ENCODE assay signal across 21 mouse cellular contexts in the genomic region with DNA sequence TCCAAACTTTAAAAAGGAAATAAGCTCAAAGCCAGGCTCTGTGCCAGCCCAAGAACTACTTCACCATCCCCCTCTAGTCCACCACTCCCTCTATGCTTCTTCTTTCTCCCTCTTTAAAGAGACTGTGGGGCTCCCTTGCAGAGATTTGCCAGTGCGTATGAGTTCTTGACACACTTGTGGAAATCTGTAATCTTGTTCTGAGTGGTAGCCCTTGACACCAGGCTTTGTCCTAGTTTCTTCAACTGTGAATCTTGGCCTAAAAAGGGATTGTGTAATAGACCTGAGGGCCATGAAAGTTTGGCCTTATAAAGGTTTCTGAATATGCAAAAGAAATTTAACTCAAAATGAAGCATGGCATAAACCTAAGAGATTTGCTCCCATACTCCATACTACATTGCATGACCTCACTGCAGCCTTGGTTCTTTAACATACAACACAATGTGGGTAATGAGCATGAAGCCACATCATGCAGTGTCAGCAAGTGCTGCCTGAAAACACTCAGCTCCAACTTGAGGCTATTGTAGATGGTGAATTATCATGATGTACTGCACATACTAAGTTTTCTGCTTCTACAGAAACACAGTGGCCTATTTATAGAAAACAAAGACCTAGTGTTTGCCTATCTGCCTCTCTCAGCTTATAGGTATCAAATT.
A peak's percentile ranks its signal among the peaks of the same experiment; 100 is the strongest.
DNase-seq lines count a peak whose midpoint lies in the region; ATAC-seq and TF ChIP-seq lines count a peak whose summit lies in the region.
"Had no signal": no experiment of that assay in that cellular context is flagged by ENCODE, and none has a peak within 500 bp of the region (broad histone marks: within the 10 kb centered on the region; RNA-seq: fewer than 3 reads in every experiment).

No protein-coding gene starts in this region.

- no peak overlapping the region for H3K4me2 ChIP-seq in forebrain, embryonic 11.5 days (ENCODE audit: low read depth, low read length, severe bottlenecking)
- no peak overlapping the region for H3K4me2 ChIP-seq in forebrain, postnatal 0 days (ENCODE audit: low read depth)
- H3K4me2 ChIP-seq in midbrain, embryonic 12.5 days (replicated peaks): no peak overlapping the region
- no peak overlapping the region for H3K4me2 ChIP-seq in midbrain, embryonic 15.5 days
- no peak overlapping the region for H3K4me2 ChIP-seq in forebrain, embryonic 15.5 days (replicated peaks)
- no peak overlapping the region for H3K4me2 ChIP-seq in intestine, postnatal 0 days (replicated peaks; ENCODE audit: low read depth)
- H3K4me2 ChIP-seq: embryonic facial prominence, embryonic 13.5 days; hindbrain, embryonic 13.5 days had no signal

- no peak overlapping the region for H3K4me3 ChIP-seq in forebrain, embryonic 11.5 days (ENCODE audit: low read depth, low read length)
- H3K4me3 ChIP-seq in forebrain, postnatal 0 days (ENCODE audit: low read depth, low read length): no peak overlapping the region
- H3K4me3 ChIP-seq in midbrain, embryonic 12.5 days: no peak overlapping the region
- H3K4me3 ChIP-seq in midbrain, embryonic 15.5 days: no peak overlapping the region
- H3K4me3 ChIP-seq in forebrain, embryonic 15.5 days: no peak overlapping the region
- H3K4me3 ChIP-seq in hindbrain, embryonic 10.5 days: no peak overlapping the region
- no peak overlapping the region for H3K4me3 ChIP-seq in midbrain, embryonic 10.5 days
- H3K4me3 ChIP-seq in intestine, postnatal 0 days (ENCODE audit: low read depth, low read length): no peak overlapping the region
- H3K4me3 ChIP-seq: embryonic facial prominence, embryonic 13.5 days; heart, embryonic 10.5 days; hindbrain, embryonic 13.5 days had no signal

- H3K36me3 ChIP-seq in forebrain, embryonic 11.5 days (ENCODE audit: control insufficient read depth, insufficient read depth, low read length): no peaks in the 10 kb centered on the region
- H3K36me3 ChIP-seq in forebrain, postnatal 0 days (ENCODE audit: insufficient read depth): no peaks in the 10 kb centered on the region
- no peaks in the 10 kb centered on the region for H3K36me3 ChIP-seq in midbrain, embryonic 12.5 days
- no peaks in the 10 kb centered on the region for H3K36me3 ChIP-seq in midbrain, embryonic 15.5 days (replicated peaks)
- H3K36me3 ChIP-seq in forebrain, embryonic 15.5 days: no peaks in the 10 kb centered on the region
- no peaks in the 10 kb centered on the region for H3K36me3 ChIP-seq in hindbrain, embryonic 10.5 days
- H3K36me3 ChIP-seq in midbrain, embryonic 10.5 days: no peaks in the 10 kb centered on the region
- no peaks in the 10 kb centered on the region for H3K36me3 ChIP-seq in intestine, postnatal 0 days (ENCODE audit: control insufficient read depth, insufficient read depth)
- H3K36me3 ChIP-seq: embryonic facial prominence, embryonic 13.5 days; heart, embryonic 10.5 days; hindbrain, embryonic 13.5 days had no signal

- no peaks in the 10 kb centered on the region for H3K9me3 ChIP-seq in forebrain, embryonic 11.5 days (ENCODE audit: control insufficient read depth, low read length)
- no peaks in the 10 kb centered on the region for H3K9me3 ChIP-seq in forebrain, postnatal 0 days (ENCODE audit: low read length)
- no peaks in the 10 kb centered on the region for H3K9me3 ChIP-seq in midbrain, embryonic 12.5 days
- no peaks in the 10 kb centered on the region for H3K9me3 ChIP-seq in midbrain, embryonic 15.5 days
- no peaks in the 10 kb centered on the region for H3K9me3 ChIP-seq in forebrain, embryonic 15.5 days
- no peaks in the 10 kb centered on the region for H3K9me3 ChIP-seq in hindbrain, embryonic 10.5 days
- no peaks in the 10 kb centered on the region for H3K9me3 ChIP-seq in midbrain, embryonic 10.5 days (replicated peaks)
- H3K9me3 ChIP-seq in intestine, postnatal 0 days (ENCODE audit: control insufficient read depth): no peaks in the 10 kb centered on the region
- H3K9me3 ChIP-seq: embryonic facial prominence, embryonic 13.5 days; heart, embryonic 10.5 days; hindbrain, embryonic 13.5 days had no signal

- no peak overlapping the region for H3K9ac ChIP-seq in forebrain, embryonic 11.5 days (ENCODE audit: low read length)
- H3K9ac ChIP-seq in forebrain, postnatal 0 days: no peak overlapping the region
- no peak overlapping the region for H3K9ac ChIP-seq in midbrain, embryonic 12.5 days (replicated peaks)
- H3K9ac ChIP-seq in midbrain, embryonic 15.5 days: no peak overlapping the region
- no peak overlapping the region for H3K9ac ChIP-seq in forebrain, embryonic 15.5 days (replicated peaks)
- H3K9ac ChIP-seq in intestine, postnatal 0 days (ENCODE audit: low read depth, low read length): no peak overlapping the region
- H3K9ac ChIP-seq: embryonic facial prominence, embryonic 13.5 days; hindbrain, embryonic 13.5 days had no signal

- no peak overlapping the region; the same call in 1 of the 2 replicates for H3K27ac ChIP-seq in forebrain, embryonic 11.5 days (ENCODE audit: low read depth, low read length)
- no peak overlapping the region for H3K27ac ChIP-seq in forebrain, postnatal 0 days (ENCODE audit: low read depth, low read length)
- no peak overlapping the region for H3K27ac ChIP-seq in midbrain, embryonic 12.5 days (replicated peaks)
- no peak overlapping the region for H3K27ac ChIP-seq in midbrain, embryonic 15.5 days
- no peak overlapping the region for H3K27ac ChIP-seq in forebrain, embryonic 15.5 days (replicated peaks)
- no peak overlapping the region for H3K27ac ChIP-seq in hindbrain, embryonic 10.5 days
- no peak overlapping the region for H3K27ac ChIP-seq in midbrain, embryonic 10.5 days (replicated peaks)
- H3K27ac ChIP-seq in intestine, postnatal 0 days (ENCODE audit: low read depth, low read length): no peak overlapping the region
- H3K27ac ChIP-seq: embryonic facial prominence, embryonic 13.5 days; heart, embryonic 10.5 days; hindbrain, embryonic 13.5 days had no signal

- no peaks in the 10 kb centered on the region for H3K27me3 ChIP-seq in forebrain, embryonic 11.5 days (ENCODE audit: control insufficient read depth, insufficient read depth, low read length)
- H3K27me3 ChIP-seq in forebrain, postnatal 0 days (ENCODE audit: insufficient read depth, low read length): no peaks in the 10 kb centered on the region
- no peaks in the 10 kb centered on the region for H3K27me3 ChIP-seq in midbrain, embryonic 12.5 days
- H3K27me3 ChIP-seq in midbrain, embryonic 15.5 days (replicated peaks): no peaks in the 10 kb centered on the region
- H3K27me3 ChIP-seq in forebrain, embryonic 15.5 days: no peaks in the 10 kb centered on the region
- no peaks in the 10 kb centered on the region for H3K27me3 ChIP-seq in hindbrain, embryonic 10.5 days (ENCODE audit: insufficient read depth, poor library complexity, severe bottlenecking)
- no peaks in the 10 kb centered on the region for H3K27me3 ChIP-seq in midbrain, embryonic 10.5 days (ENCODE audit: low read depth, poor library complexity, severe bottlenecking)
- H3K27me3 ChIP-seq in intestine, postnatal 0 days (replicated peaks; ENCODE audit: control insufficient read depth, insufficient read depth, low read length): no peaks in the 10 kb centered on the region
- H3K27me3 ChIP-seq: embryonic facial prominence, embryonic 13.5 days; hindbrain, embryonic 13.5 days; Patski had no signal

- 69% methylated on average over 1 of the region's 1 CpGs for WGBS in forebrain, embryonic 11.5 days
- WGBS in forebrain, postnatal 0 days: 54% methylated on average over 1 of the region's 1 CpGs
- WGBS in midbrain, embryonic 12.5 days: 63% methylated on average over 1 of the region's 1 CpGs
- WGBS in midbrain, embryonic 15.5 days: 67% methylated on average over 1 of the region's 1 CpGs
- WGBS in forebrain, embryonic 15.5 days: 43% methylated on average over 1 of the region's 1 CpGs
- WGBS in hindbrain, embryonic 10.5 days: 81% methylated on average over 1 of the region's 1 CpGs
- 74% methylated on average over 1 of the region's 1 CpGs for WGBS in midbrain, embryonic 10.5 days
- 88% methylated on average over 1 of the region's 1 CpGs for WGBS in intestine, postnatal 0 days

- H3K4me1 ChIP-seq in forebrain, embryonic 11.5 days (replicated peaks; ENCODE audit: control insufficient read depth, insufficient read depth, low read length): no peaks in the 10 kb centered on the region
- H3K4me1 ChIP-seq in forebrain, postnatal 0 days (ENCODE audit: insufficient read depth): no peaks in the 10 kb centered on the region
- H3K4me1 ChIP-seq in midbrain, embryonic 12.5 days: no peaks in the 10 kb centered on the region
- no peaks in the 10 kb centered on the region for H3K4me1 ChIP-seq in midbrain, embryonic 15.5 days
- no peaks in the 10 kb centered on the region for H3K4me1 ChIP-seq in forebrain, embryonic 15.5 days
- H3K4me1 ChIP-seq in hindbrain, embryonic 10.5 days (replicated peaks): peaks cover 10% of the 10 kb centered on the region; the same call in 1 of the 2 replicates
- H3K4me1 ChIP-seq in midbrain, embryonic 10.5 days: peaks cover 9% of the 10 kb centered on the region
- no peaks in the 10 kb centered on the region for H3K4me1 ChIP-seq in intestine, postnatal 0 days (replicated peaks; ENCODE audit: control insufficient read depth, insufficient read depth, low read length)
- H3K4me1 ChIP-seq: heart, embryonic 10.5 days; hindbrain, embryonic 13.5 days had no signal

- ATAC-seq in forebrain, embryonic 11.5 days (replicated peaks; ENCODE audit: low FRiP score): peak; percentile 68
- ATAC-seq in forebrain, postnatal 0 days: no peak
- ATAC-seq in midbrain, embryonic 12.5 days (ENCODE audit: low FRiP score, low read depth): 0 out of 2 replicates have a peak, but pooled peaks have one; percentile 19
- ATAC-seq in midbrain, embryonic 15.5 days (replicated peaks): no peak
- ATAC-seq in forebrain, embryonic 15.5 days (replicated peaks): peak; percentile 95
- no peak for ATAC-seq in intestine, postnatal 0 days
- ATAC-seq: Patski had no signal

- TF ChIP-seq CTCF in forebrain, postnatal 0 days (IDR thresholded peaks at IDR 0.05; ENCODE audit: low read depth): no peak
- no peak for TF ChIP-seq CTCF in intestine, postnatal 0 days (IDR thresholded peaks at IDR 0.05; ENCODE audit: low read depth)

- DNase-seq in forebrain, embryonic 11.5 days (ENCODE audit: low spot score): no peak
- no peak for DNase-seq in forebrain, postnatal 0 days
- DNase-seq in hindbrain, embryonic 10.5 days (ENCODE audit: low spot score): no peak
- DNase-seq in midbrain, embryonic 10.5 days (ENCODE audit: low spot score): no peak
- DNase-seq: adrenal gland, adult 2 months; cerebellum, adult 18-20 months; cerebellum, adult 9-11 months; cerebellum, postnatal 36 days; gastrocnemius, postnatal 10 days; heart, adult 18-20 months; heart, postnatal 10 days; heart, postnatal 4 days; kidney, adult 11 months had no signal

Comparison
In these comparisons a context has a peak if more than half of its experiments do, and no peak if none do; other contexts are left out.
1. ATAC-seq: peak in forebrain, embryonic 11.5 days (single experiment), midbrain, embryonic 12.5 days (single experiment) and forebrain, embryonic 15.5 days (single experiment); none in forebrain, postnatal 0 days (single experiment), midbrain, embryonic 15.5 days (single experiment) and intestine, postnatal 0 days (single experiment).